Mouse (Mus musculus) small intestine, adult 2 months (tissue): ENCODE measurements at regions not wholly inside any gene's neighbourhood (a gene's known extent, or its start where the extent isn't known, plus 50 kb on each side); places are given as distances from the start of the nearest gene placed in this dataset.

ENCODE experiments used
- CTCF ChIP-seq: fragments of 200-500 bp; IDR thresholded peaks from 2 replicates; pipeline ENCODE4 v1.5.1; 2012; ENCODE audit warnings: low read depth, mild to moderate bottlenecking, control low read depth, inconsistent platforms, low read length, moderate library complexity, mixed read lengths; ENCODE audit not compliant: insufficient replicate concordance, insufficient read length; ENCODE audit errors: extremely low read depth
- POLR2A ChIP-seq: fragments of 200-500 bp; IDR thresholded peaks from 2 replicates; pipeline ENCODE4 v1.6.1; 2012; ENCODE audit warnings: low read depth, mild to moderate bottlenecking, control low read depth, inconsistent platforms, low read length, moderate library complexity

DNA sequence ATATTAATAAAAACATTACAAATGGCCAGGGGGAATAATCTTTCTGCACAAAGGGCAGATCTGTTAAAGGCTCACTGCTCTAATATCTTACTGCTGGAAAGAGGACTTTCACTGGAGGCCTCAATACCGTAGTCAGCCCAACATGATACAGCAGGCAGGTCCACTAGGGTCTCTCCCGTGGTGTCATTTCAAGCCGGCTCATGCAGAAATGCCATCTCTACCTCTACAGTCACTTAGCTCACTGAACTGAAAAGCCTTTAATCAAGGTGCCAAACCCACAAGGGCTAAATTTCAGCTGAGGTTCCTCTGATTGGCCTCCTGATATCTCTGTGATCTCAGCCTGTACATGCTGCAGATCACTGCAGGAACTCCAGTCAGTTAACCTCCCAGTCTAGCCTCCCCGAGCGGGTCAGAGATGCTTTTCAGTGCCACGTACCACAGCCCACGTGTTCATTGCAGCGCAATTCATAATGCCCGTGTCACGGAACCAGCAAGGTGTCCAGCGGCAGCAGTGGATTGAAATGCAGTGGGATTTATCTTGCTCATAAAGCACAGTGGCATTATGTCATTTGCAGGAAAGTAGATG, 90.4 kb upstream of the Lsm6 start:
- TF ChIP-seq CTCF: no peak
- TF ChIP-seq POLR2A: no peak
